ENCODE assay signal across 10 mouse cellular contexts in genomic region chr1:177445461-177446130, GRCm38 (mm10). TPM values are rescaled to one million over a fixed set of nuclear protein-coding genes. Genes with fewer than 3 reads are reported as not detected.
DNase-seq lines count a peak whose midpoint lies in the region; ATAC-seq and TF ChIP-seq lines count a peak whose summit lies in the region.
"Had no signal": no experiment of that assay in that cellular context is flagged by ENCODE, and none has a peak within 500 bp of the region (broad histone marks: within the 10 kb centered on the region; RNA-seq: fewer than 3 reads in every experiment).

No protein-coding gene starts in this region.

- peaks cover 6 to 21% of the 10 kb centered on the region in 2 experiments for H3K4me1 ChIP-seq in MEL (ENCODE audit: control insufficient read depth in 1 of 2, insufficient read depth in 2 of 2, low read length in 2 of 2)
- peaks cover 60% of the 10 kb centered on the region for H3K4me1 ChIP-seq in forebrain, embryonic 13.5 days
- H3K4me1 ChIP-seq in midbrain, embryonic 14.5 days (ENCODE audit: control insufficient read depth, insufficient read depth, low read length), result peaks cover 35% of the 10 kb centered on the region

- peaks cover 4 to 25% of the 10 kb centered on the region in 2 experiments; a peak in 3 of 4 replicates for H3K36me3 ChIP-seq in MEL (ENCODE audit: control insufficient read depth in 1 of 2, insufficient read depth in 2 of 2, low read length in 2 of 2)
- peaks cover 20% of the 10 kb centered on the region for H3K36me3 ChIP-seq in forebrain, embryonic 13.5 days (ENCODE audit: poor library complexity, severe bottlenecking)
- peaks cover 18% of the 10 kb centered on the region for H3K36me3 ChIP-seq in midbrain, embryonic 14.5 days (ENCODE audit: control insufficient read depth, insufficient read depth, low read length)

- DNase-seq in gastrocnemius, adult 2 months, result no peak
- DNase-seq in gastrocnemius, postnatal 36 days, result no peak
- peak; percentile 40 for DNase-seq in MEL (ENCODE audit: low read depth, low spot score)
- no peak for DNase-seq in midbrain, embryonic 14.5 days
- no peak for DNase-seq in spleen, adult 12 weeks (ENCODE audit: low spot score)
- DNase-seq in layer of hippocampus, postnatal 25 days (ENCODE audit: extremely low spot score in 1 of 2, low spot score in 1 of 2), result no peak
- DNase-seq: kidney, adult 18-20 months had no signal

- ATAC-seq in forebrain, embryonic 13.5 days, result no peak
- ATAC-seq in midbrain, embryonic 14.5 days (ENCODE audit: low FRiP score, low TSS enrichment), result no peak
- no peak for ATAC-seq in megakaryocyte-erythroid progenitor cell, adult 5-6 weeks (replicated peaks; ENCODE audit: low FRiP score, low TSS enrichment, poor library complexity, severe bottlenecking)

- intact Hi-C loops in gastrocnemius, adult 2 months (cut with DNase I), result loop anchor here (10.0 kb wide), 3 partner anchors 349 to 1751 kb away; partner anchors contain the start of genes Adss, Catspere2, Chml and Opn3
- intact Hi-C loops in gastrocnemius, postnatal 36 days (cut with DNase I), result no loop called here

- no peak for TF ChIP-seq RAD21 in MEL (IDR thresholded peaks at IDR 0.05; ENCODE audit: low read depth, low read length)

- no peak for TF ChIP-seq POLR2A in MEL (IDR thresholded peaks at IDR 0.05; ENCODE audit: control insufficient read depth in 1 of 2, insufficient read depth in 1 of 2, low read depth in 1 of 2, low read length in 2 of 2, poor library complexity in 1 of 2)

- H3K79me2 ChIP-seq in MEL (ENCODE audit: control insufficient read depth, insufficient read depth, low read length, poor library complexity), result peaks cover 26% of the 10 kb centered on the region

- no peak for TF ChIP-seq CTCF in gastrocnemius, adult 2 months (IDR thresholded peaks at IDR 0.05)
- no peak for TF ChIP-seq CTCF in MEL (IDR thresholded peaks at IDR 0.05 in 2 of 3, conservative IDR thresholded peaks at IDR 0.05 in 1 of 3; ENCODE audit: control insufficient read depth in 1 of 3, insufficient read depth in 1 of 3, low read depth in 2 of 3, low read length in 3 of 3, poor library complexity in 1 of 3, severe bottlenecking in 1 of 3)

- TF ChIP-seq EP300 in MEL (IDR thresholded peaks at IDR 0.05; ENCODE audit: low read depth in 1 of 2, low read length in 2 of 2), result peak; percentile 13 to 26; a peak in 2 of 4 replicates

- 15% methylated on average over 7 of the region's 7 CpGs for WGBS in forebrain, embryonic 13.5 days
- WGBS in midbrain, embryonic 14.5 days, result 12% methylated on average over 7 of the region's 7 CpGs

- no peak overlapping the region for H3K9ac ChIP-seq in MEL (ENCODE audit: control insufficient read depth, low read depth, low read length, poor library complexity, severe bottlenecking)
- peak overlapping the region; percentile 98 for H3K9ac ChIP-seq in forebrain, embryonic 13.5 days
- peak overlapping the region; percentile 47 for H3K9ac ChIP-seq in midbrain, embryonic 14.5 days (replicated peaks; ENCODE audit: low read length)

- peak overlapping the region; percentile 67 for H3K27ac ChIP-seq in gastrocnemius, adult 2 months
- no peak overlapping the region for H3K27ac ChIP-seq in MEL (ENCODE audit: control insufficient read depth, low read depth, low read length)
- peak overlapping the region; percentile 99 for H3K27ac ChIP-seq in forebrain, embryonic 13.5 days
- H3K27ac ChIP-seq in midbrain, embryonic 14.5 days (replicated peaks; ENCODE audit: low read depth, low read length), result peak overlapping the region; percentile 10

- peak overlapping the region; percentile 68 for H3K4me2 ChIP-seq in forebrain, embryonic 13.5 days
- peak overlapping the region; percentile 89 for H3K4me2 ChIP-seq in midbrain, embryonic 14.5 days (ENCODE audit: low read length)

- H3K4me3 ChIP-seq in gastrocnemius, adult 2 months, result peak overlapping the region; percentile 27; the same call in 1 of the 2 replicates
- peak overlapping the region in 1 of 2 experiments; percentile 12; a peak in 1 of 4 replicates for H3K4me3 ChIP-seq in MEL (ENCODE audit: control insufficient read depth in 1 of 2, insufficient read depth in 1 of 2, low read depth in 2 of 2, low read length in 2 of 2)
- peak overlapping the region; percentile 83 for H3K4me3 ChIP-seq in forebrain, embryonic 13.5 days
- peak overlapping the region; percentile 62 for H3K4me3 ChIP-seq in midbrain, embryonic 14.5 days (replicated peaks; ENCODE audit: low read depth, low read length)
- H3K4me3 ChIP-seq: erythroblast, embryonic 14.5 days had no signal

- H3K9me3 ChIP-seq in MEL (replicated peaks; ENCODE audit: insufficient read depth, low read length), result no peaks in the 10 kb centered on the region
- no peaks in the 10 kb centered on the region for H3K9me3 ChIP-seq in forebrain, embryonic 13.5 days (replicated peaks)
- no peaks in the 10 kb centered on the region for H3K9me3 ChIP-seq in midbrain, embryonic 14.5 days (ENCODE audit: control insufficient read depth, low read length)

- H3K27me3 ChIP-seq in MEL (ENCODE audit: control insufficient read depth in 1 of 2, insufficient read depth in 2 of 2, low read length in 2 of 2), result no peaks in the 10 kb centered on the region
- no peaks in the 10 kb centered on the region for H3K27me3 ChIP-seq in forebrain, embryonic 13.5 days
- H3K27me3 ChIP-seq in midbrain, embryonic 14.5 days (ENCODE audit: control insufficient read depth, insufficient read depth, low read length), result no peaks in the 10 kb centered on the region

TF ChIP-seq in MEL, 35 proteins besides CTCF, POLR2A, EP300 and RAD21:
- peak; percentile 100 for TF ChIP-seq ETS1 (IDR thresholded peaks at IDR 0.05; ENCODE audit: low read depth, low read length)
- no peak for TF ChIP-seq NRF1 (IDR thresholded peaks at IDR 0.05; ENCODE audit: insufficient read depth, low read depth, low read length, poor library complexity, severe bottlenecking)
- peak; percentile 32; the same call in 1 of the 2 replicates for TF ChIP-seq TAL1 (IDR thresholded peaks at IDR 0.05; ENCODE audit: low read length)
- TF ChIP-seq GATA1 (IDR thresholded peaks at IDR 0.05; ENCODE audit: low read depth, low read length), result peak; percentile 80
- TF ChIP-seq BHLHE40 (IDR thresholded peaks at IDR 0.05; ENCODE audit: borderline replicate concordance, low read depth, low read length), result no peak
- peak; percentile 86 for TF ChIP-seq SIN3A (IDR thresholded peaks at IDR 0.05; ENCODE audit: low read length)
- TF ChIP-seq TCF12 (IDR thresholded peaks at IDR 0.05; ENCODE audit: low read depth, low read length), result peak; percentile 56

RNA-seq across cellular contexts. Expression of gene Zbtb18, which starts 3.4 kb away (rescaled TPM):
- 100 to 1,000 TPM in 1 of 2 experiments, 10 to 100 TPM in 1; 97.8 to 110 TPM for total RNA-seq in gastrocnemius, adult 2 months (2021)
- total RNA-seq in gastrocnemius, postnatal 36 days (2021), result 10 to 100 TPM; 89.0 to 92.0 TPM
- total RNA-seq in MEL (2012; rRNA removed), result 15.2 and 15.6 TPM in 2 replicates
- 10 to 100 TPM in 1 of 2 experiments, not detected in 1; 23.8 TPM for polyA plus RNA-seq in MEL (2012; ENCODE audit: insufficient read depth in 1 of 2, insufficient read length in 2 of 2, low read depth in 1 of 2, low replicate concordance in 2 of 2, missing spikeins in 1 of 2)
- polyA plus RNA-seq in forebrain, embryonic 13.5 days (2015; fragmentation: Nextera tagmentation; extraction: Ambion mirVana), result 59.8 and 88.1 TPM in 2 replicates
- 11.9 and 13.4 TPM in 2 replicates for polyA plus RNA-seq in midbrain, embryonic 14.5 days (2014; fragmentation: Nextera tagmentation; extraction: Ambion mirVana)
- total RNA-seq in megakaryocyte-erythroid progenitor cell, adult 5-6 weeks (2014; fragmentation: Nextera tagmentation), result 9.3 and 20.8 TPM in 2 replicates
- total RNA-seq in megakaryocyte-erythroid progenitor cell, adult 5-6 weeks (2017), result 21.3 and 26.5 TPM in 2 replicates
- total RNA-seq in layer of hippocampus, postnatal 25 days (2021), result 100 to 1,000 TPM; 563 to 635 TPM

Comparison
In these comparisons a context has a peak if more than half of its experiments do, and no peak if none do; other contexts are left out.
1. RNA of gene Zbtb18, which starts 3.4 kb away (total RNA-seq): 563 to 635 TPM in layer of hippocampus, postnatal 25 days; 97.8 to 110 TPM in gastrocnemius, adult 2 months, 89.0 to 92.0 TPM in gastrocnemius, postnatal 36 days, 9.3 to 26.5 TPM in megakaryocyte-erythroid progenitor cell, adult 5-6 weeks and 15.2 to 15.6 TPM in MEL; every median in the first group is over 4 times any median in the second.